Mouse (Mus musculus): ENCODE data around the gene Ssh2.

Ssh2 gene

GRCm38 (mm10) chr11:77494344-77494676, 278.2 kb downstream of the Ssh2 start:
- no peak for DNase-seq

DNA sequence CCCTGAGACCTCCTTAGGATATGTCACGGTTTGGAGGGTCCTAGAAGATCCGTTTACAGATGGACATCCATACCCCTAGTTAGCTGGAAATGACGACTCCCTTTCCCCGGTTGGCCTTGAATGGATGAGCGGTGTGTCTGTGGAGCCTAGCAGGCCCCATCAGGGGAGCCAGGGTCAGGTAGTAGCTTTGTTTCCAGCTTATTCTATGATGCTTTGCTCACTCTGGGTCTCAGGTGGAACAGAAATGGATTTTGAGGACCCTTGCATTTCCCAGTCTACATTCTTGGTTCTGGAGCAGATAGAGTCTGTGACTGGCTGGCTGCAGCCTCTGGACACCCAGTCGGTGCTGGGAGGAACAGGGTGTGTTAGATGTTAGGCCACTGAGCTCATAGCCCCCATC, 278.7 kb downstream of the Ssh2 start:
- no peak for DNase-seq

DNA sequence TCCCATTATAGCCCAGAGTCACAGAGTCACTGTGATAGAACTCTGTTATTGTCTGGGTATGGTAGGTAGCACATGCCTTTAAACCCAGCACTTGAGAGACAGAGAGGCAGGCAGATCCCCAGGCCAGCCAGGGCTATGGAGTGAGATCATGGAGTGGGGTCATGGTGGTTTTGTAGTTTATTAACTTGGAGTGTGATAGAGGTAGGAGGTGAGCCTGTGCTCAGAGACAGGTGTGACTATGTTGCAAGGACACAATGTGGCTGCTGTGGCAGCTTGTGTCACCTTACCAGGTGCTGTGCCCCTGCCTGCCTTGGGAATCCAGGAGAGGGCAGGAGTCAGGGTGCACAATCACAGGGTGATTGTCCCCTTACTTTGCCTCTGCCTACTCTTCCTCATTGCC, 279.4 kb downstream of the Ssh2 start:
- no peak for DNase-seq

- no peak for DNase-seq
Measured at GRCm38 (mm10) chr11:77497341-77497756, 281.3 kb downstream of the Ssh2 start.

DNA sequence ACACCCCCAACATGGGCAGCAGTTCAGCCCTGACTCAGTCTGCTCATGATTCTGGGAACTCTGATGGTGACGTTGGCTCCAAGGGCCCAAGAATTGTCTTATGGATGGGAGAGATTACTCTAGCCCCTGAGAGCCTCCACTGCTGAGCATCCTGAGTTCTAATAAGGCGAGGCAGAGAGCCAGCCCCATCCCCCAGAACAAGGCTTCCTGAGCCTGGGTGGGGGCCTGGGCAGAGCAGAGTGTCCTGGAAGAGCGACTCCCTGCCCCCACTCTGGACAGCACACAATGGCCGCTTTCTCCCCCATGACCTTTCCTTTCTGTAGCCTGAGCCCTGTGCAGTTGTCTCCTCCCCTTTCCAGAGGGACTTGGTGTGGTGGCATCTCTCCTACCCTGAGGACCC, 281.8 kb downstream of the Ssh2 start:
- no peak for DNase-seq

- DNase-seq = no peak
Measured at GRCm38 (mm10) chr11:77498261-77499139, 282.4 kb downstream of the Ssh2 start.

DNA sequence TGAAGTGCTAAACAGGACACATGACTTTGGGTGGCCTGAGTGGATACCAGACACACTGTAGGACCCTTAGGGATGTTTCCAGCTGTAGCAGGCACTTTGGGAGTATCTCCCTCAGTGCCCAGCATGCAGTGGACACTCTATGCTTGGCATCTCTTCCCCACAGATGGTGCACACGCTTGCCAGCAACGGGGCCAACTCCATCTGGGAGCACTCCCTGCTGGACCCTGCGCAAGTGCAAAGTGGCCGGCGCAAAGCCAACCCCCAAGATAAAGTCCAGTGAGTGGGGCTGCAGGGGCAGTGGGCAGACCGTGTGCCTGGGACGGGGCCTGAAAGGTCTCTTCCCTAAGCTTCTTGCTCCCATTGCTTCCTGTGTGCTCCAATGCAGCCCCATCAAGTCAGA, 283.3 kb downstream of the Ssh2 start:
- DNase-seq = peak; percentile 82 to 83

GRCm38 (mm10) chr11:77500361-77501325, 284.6 kb downstream of the Ssh2 start:
- DNase-seq = no peak

GRCm38 (mm10) chr11:77501392-77501791, 285.3 kb downstream of the Ssh2 start:
- DNase-seq = peak; percentile 83 to 86

DNA sequence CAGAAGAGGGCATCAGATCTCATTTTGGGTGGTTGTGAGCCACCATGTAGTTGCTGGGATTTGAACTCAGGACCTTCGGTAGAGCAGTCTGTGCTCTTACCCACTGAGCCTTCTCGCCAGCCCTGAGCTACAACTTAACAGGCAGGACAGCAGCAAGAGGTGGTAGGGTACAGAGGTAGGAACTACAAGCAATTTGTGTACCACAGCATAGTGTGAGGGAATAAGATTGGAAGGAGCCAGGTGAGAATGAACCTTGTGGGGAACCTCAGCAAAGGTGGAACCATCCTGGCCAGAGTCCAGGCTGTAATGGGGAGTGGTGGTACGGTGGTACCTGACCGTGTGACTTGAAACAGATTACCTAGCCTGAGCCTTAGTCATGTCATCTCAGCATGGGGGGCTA, 285.9 kb downstream of the Ssh2 start:
- no peak for DNase-seq

GRCm38 (mm10) chr11:77502481-77502880, 286.4 kb downstream of the Ssh2 start:
- DNase-seq = no peak

DNA sequence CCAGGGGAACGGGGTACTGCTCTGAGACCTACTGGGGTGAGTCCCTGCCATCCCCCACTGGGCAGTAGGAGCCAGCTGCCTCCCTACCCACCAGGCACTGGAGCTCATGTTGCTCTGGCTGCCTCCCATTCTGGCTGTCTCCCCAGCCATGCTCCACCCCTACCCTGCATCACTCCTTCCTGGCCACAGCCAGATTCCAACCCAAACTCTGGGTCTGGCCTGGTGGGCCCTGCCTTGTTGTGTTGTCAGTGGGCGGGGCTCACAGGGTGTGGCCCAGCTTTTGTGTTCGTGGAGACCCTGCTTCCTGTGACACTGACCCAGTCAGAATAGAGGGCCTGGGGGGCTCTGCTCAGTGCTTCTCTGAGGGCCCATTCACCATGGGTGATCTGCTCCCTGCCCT, 287.4 kb downstream of the Ssh2 start:
- DNase-seq = no peak

DNA sequence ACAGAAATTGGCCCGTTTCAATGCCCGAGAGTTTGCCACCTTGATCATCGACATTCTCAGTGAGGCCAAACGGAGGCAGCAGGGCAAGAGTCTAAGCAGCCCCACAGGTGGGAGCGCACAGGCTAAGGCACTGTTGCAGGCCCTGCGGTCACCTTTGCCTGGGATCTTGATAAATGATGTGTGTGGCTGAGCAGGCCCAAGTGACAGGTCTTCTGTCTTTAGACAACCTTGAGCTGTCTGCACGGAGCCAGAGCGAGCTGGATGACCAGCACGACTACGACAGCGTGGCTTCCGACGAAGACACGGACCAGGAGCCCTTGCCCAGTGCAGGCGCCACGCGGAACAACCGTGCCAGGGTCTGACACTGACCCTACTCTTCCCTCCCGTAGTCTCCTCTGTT, 288.3 kb downstream of the Ssh2 start:
- DNase-seq = no peak

DNA sequence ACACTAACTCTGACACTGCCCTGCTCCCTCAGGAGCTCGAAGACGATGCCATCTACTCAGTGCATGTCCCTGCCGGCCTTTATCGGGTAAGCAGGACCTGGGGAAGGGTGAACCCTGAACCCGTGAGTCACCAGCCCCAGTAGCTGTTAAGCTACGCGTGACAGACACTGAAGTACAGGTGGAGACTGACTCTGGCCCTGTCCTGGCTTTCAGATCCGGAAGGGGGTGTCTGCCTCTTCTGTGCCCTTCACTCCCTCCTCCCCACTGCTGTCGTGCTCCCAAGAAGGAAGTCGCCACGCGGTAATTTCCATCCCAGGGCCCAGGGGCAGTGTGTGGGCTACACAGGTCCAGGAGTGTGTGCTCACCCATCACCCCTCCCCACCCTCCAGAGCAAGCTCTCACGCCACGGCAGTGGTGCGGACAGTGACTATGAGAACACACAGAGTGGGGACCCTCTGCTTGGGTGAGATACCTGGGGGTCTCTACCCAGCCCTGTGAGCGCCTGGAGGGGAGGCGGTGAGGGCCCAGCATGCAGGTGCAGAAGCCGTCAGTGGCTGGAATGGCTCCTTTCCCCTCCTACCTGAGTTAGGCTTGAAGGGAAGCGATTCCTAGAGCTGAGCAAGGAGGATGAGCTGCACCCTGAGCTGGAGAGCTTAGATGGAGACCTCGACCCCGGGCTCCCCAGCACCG, 289.3 kb downstream of the Ssh2 start:
- DNase-seq = no peak

- no peak for DNase-seq
Measured at GRCm38 (mm10) chr11:77506273-77506672, 290.2 kb downstream of the Ssh2 start.

DNA sequence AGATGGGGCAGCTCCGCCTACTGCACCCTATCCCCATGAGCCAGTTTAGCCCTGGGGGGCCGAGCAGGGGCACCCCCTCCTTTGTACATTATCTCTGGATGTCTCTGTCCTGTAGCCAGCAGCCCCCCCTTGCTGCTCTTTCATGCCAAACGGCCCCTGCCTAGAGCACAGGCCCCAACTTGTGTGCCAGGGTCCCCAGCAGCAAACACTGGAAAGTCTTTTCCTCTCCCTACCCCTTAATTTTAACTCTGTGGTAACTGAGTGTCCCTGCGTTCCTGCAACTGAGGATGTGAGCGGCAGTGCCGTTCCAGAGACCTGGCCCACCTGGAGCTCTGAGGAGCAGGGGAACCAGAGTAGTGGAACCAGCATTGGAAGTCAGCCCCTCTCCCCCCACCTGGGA, 290.9 kb downstream of the Ssh2 start:
- no peak for DNase-seq

DNA sequence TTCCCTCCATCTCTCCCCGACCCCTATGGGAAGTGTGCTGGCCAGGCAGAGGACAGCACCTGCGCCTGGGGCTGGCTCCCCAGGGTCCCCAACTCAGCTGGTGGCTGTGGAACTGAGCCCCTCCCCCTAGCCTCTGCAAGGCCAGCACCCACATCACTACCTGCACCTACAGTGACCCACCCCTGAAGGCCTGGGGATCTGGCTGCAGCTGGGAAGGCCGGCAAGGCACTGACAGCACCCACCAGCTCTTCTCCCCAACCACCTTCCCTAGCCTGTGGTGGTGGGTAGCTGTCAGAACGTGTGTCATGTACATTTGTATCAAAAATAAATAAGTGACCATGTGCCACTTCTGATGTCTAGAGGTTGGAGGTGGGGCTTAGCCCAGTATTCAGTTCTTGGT, 291.3 kb downstream of the Ssh2 start:
- DNase-seq = no peak

DNA sequence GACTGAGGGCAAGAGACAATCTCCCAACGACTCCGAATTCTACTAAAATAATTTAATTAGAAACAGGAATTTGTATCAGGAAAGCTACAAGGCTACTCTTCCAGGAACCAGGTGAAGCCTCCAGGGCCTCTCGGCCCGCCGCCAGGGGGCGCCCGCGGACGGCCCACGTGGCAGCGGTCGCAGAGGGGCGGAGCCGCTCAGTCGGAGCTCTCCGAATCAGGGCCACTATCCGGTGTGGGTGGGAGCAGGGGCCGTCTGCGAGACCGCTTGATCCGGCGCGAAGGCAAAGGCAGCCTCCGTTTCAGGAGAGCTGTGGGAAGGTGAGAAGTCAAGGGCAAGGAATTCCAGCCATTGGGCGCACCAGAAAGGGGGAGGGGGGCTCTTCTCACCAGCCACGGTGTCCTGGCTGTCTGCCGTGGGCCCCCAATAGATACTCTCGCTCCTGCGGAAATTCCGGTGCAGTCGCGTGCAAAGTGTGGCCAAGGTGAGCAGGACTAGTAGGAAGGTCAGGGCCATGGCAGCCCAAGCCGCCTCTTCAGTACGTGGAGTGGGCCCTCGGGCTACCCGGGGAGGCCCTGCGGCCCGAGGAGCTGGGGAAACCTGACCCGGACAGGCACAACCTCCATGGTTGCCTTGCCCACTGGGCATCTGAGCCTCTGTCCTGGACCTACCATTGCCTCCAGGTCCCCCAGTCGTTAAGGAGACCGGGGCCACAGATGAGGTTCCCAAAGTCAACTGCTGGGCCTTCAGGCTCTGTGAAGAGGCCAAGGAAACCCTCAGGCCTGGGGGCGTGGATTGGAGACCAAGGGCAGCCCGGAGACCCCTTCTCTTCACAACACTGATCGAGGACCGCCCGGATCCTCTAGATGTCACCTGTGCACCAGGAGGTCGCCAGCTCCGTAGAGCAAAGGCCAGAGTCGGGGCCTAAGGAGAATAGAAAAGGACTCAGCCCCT, 292.3 kb downstream of the Ssh2 start:
- peak; percentile 76 to 84 for DNase-seq

All from cerebellum, postnatal 36 days (tissue).